Mouse (Mus musculus): Measurements from ENCODE around the gene Olfr323. TPM values are rescaled to one million over a fixed set of nuclear protein-coding genes. Genes with fewer than 3 reads are reported as not detected.

Olfr323 gene
- polyA plus RNA-seq, 1 experiment = not detected

GRCm38 (mm10) chr11:58605228-58605627 is 25.1 kb downstream of the Olfr323 start:
- Histone ChIP-seq H3K4me3 (ENCODE audit: extremely low read depth, insufficient read depth, insufficient read length) (no peak overlapping the region), H3K27ac (ENCODE audit: insufficient read depth, low read length) (no peak overlapping the region), H3K27me3 (ENCODE audit: control insufficient read depth, insufficient read depth, low read length) (no peaks in the 10 kb centered on the region), H3K4me1 (ENCODE audit: control insufficient read depth, insufficient read depth, insufficient read length) (no peaks in the 10 kb centered on the region), H3K36me3 (ENCODE audit: control insufficient read depth, insufficient read depth, low read length) (no peaks in the 10 kb centered on the region)
- 76% methylated on average over 3 of the region's 3 CpGs for WGBS
- no peak for DNase-seq (ENCODE audit: low read depth in 1 of 2, low spot score in 2 of 2)
- no peak for TF ChIP-seq CTCF (IDR thresholded peaks at IDR 0.05; ENCODE audit: extremely low read depth, insufficient read depth, insufficient read length, insufficient replicate concordance)
- no peak for TF ChIP-seq POLR2A (IDR thresholded peaks at IDR 0.05; ENCODE audit: low read depth, low read length)

- no peak for DNase-seq (ENCODE audit: low read depth in 1 of 2, low spot score in 2 of 2)
- no peak overlapping the region for H3K27ac ChIP-seq (ENCODE audit: insufficient read depth, low read length)
- WGBS = 49% methylated on average over 2 of the region's 2 CpGs
- no peaks in the 10 kb centered on the region for H3K27me3 ChIP-seq (ENCODE audit: control insufficient read depth, insufficient read depth, low read length)
- H3K4me1 ChIP-seq (ENCODE audit: control insufficient read depth, insufficient read depth, insufficient read length) = no peaks in the 10 kb centered on the region
- TF ChIP-seq POLR2A (IDR thresholded peaks at IDR 0.05; ENCODE audit: low read depth, low read length) (no peak), CTCF (IDR thresholded peaks at IDR 0.05; ENCODE audit: extremely low read depth, insufficient read depth, insufficient read length, insufficient replicate concordance) (no peak)
- no peaks in the 10 kb centered on the region for H3K36me3 ChIP-seq (ENCODE audit: control insufficient read depth, insufficient read depth, low read length)
- no peak overlapping the region for H3K4me3 ChIP-seq (ENCODE audit: extremely low read depth, insufficient read depth, insufficient read length)
Measured at GRCm38 (mm10) chr11:58604688-58605087, 25.6 kb downstream of the Olfr323 start.

- Histone ChIP-seq H3K36me3 (ENCODE audit: control insufficient read depth, insufficient read depth, low read length) (no peaks in the 10 kb centered on the region), H3K27me3 (ENCODE audit: control insufficient read depth, insufficient read depth, low read length) (no peaks in the 10 kb centered on the region), H3K27ac (ENCODE audit: insufficient read depth, low read length) (no peak overlapping the region), H3K4me1 (ENCODE audit: control insufficient read depth, insufficient read depth, insufficient read length) (no peaks in the 10 kb centered on the region), H3K4me3 (ENCODE audit: extremely low read depth, insufficient read depth, insufficient read length) (no peak overlapping the region)
- DNase-seq (ENCODE audit: low read depth in 1 of 2, low spot score in 2 of 2) = no peak
- no peak for TF ChIP-seq CTCF (IDR thresholded peaks at IDR 0.05; ENCODE audit: extremely low read depth, insufficient read depth, insufficient read length, insufficient replicate concordance)
- no peak for TF ChIP-seq POLR2A (IDR thresholded peaks at IDR 0.05; ENCODE audit: low read depth, low read length)
- 85% methylated on average over 6 of the region's 6 CpGs for WGBS
Measured at GRCm38 (mm10) chr11:58602800-58603560, 27.3 kb downstream of the Olfr323 start.

- no peak overlapping the region for H3K4me3 ChIP-seq (ENCODE audit: extremely low read depth, insufficient read depth, insufficient read length)
- no peaks in the 10 kb centered on the region for H3K36me3 ChIP-seq (ENCODE audit: control insufficient read depth, insufficient read depth, low read length)
- no peaks in the 10 kb centered on the region for H3K27me3 ChIP-seq (ENCODE audit: control insufficient read depth, insufficient read depth, low read length)
- H3K27ac ChIP-seq (ENCODE audit: insufficient read depth, low read length) = no peak overlapping the region
- DNase-seq (ENCODE audit: low read depth in 1 of 2, low spot score in 2 of 2) = no peak
- H3K4me1 ChIP-seq (ENCODE audit: control insufficient read depth, insufficient read depth, insufficient read length) = no peaks in the 10 kb centered on the region
- TF ChIP-seq POLR2A (IDR thresholded peaks at IDR 0.05; ENCODE audit: low read depth, low read length) (no peak), CTCF (IDR thresholded peaks at IDR 0.05; ENCODE audit: extremely low read depth, insufficient read depth, insufficient read length, insufficient replicate concordance) (no peak)
Measured at GRCm38 (mm10) chr11:58602062-58602461, 28.2 kb downstream of the Olfr323 start.

- no peak for DNase-seq (ENCODE audit: low read depth in 1 of 2, low spot score in 2 of 2)
- TF ChIP-seq CTCF (IDR thresholded peaks at IDR 0.05; ENCODE audit: extremely low read depth, insufficient read depth, insufficient read length, insufficient replicate concordance) = no peak
- TF ChIP-seq POLR2A (IDR thresholded peaks at IDR 0.05; ENCODE audit: low read depth, low read length) = no peak
- Histone ChIP-seq H3K27ac (ENCODE audit: insufficient read depth, low read length) (no peak overlapping the region), H3K36me3 (ENCODE audit: control insufficient read depth, insufficient read depth, low read length) (no peaks in the 10 kb centered on the region), H3K4me1 (ENCODE audit: control insufficient read depth, insufficient read depth, insufficient read length) (no peaks in the 10 kb centered on the region), H3K4me3 (ENCODE audit: extremely low read depth, insufficient read depth, insufficient read length) (no peak overlapping the region), H3K27me3 (ENCODE audit: control insufficient read depth, insufficient read depth, low read length) (no peaks in the 10 kb centered on the region)
- 87% methylated on average over 13 of the region's 13 CpGs for WGBS
Measured at GRCm38 (mm10) chr11:58597837-58598236, 32.5 kb downstream of the Olfr323 start.

GRCm38 (mm10) chr11:58594814-58595213 is 35.5 kb downstream of the Olfr323 start, which contains the start of gene Olfr324:
Gene Olfr324, plus strand, starts transcription at chr11:58595114.
- no peak within 1 kb of the TSS for H3K4me3 ChIP-seq (ENCODE audit: extremely low read depth, insufficient read depth, insufficient read length)
- H3K4me1 ChIP-seq (ENCODE audit: control insufficient read depth, insufficient read depth, insufficient read length) = no peaks in the 10 kb centered on the region
- H3K27ac ChIP-seq (ENCODE audit: insufficient read depth, low read length) = no peak within 1 kb of the TSS
- no peaks in the 10 kb centered on the region for H3K27me3 ChIP-seq (ENCODE audit: control insufficient read depth, insufficient read depth, low read length)
- no peak for DNase-seq (ENCODE audit: low read depth in 1 of 2, low spot score in 2 of 2)
- TF ChIP-seq CTCF (IDR thresholded peaks at IDR 0.05; ENCODE audit: extremely low read depth, insufficient read depth, insufficient read length, insufficient replicate concordance) (no peak), POLR2A (IDR thresholded peaks at IDR 0.05; ENCODE audit: low read depth, low read length) (no peak)
- 75% methylated on average over 6 of the region's 6 CpGs for WGBS
- H3K36me3 ChIP-seq (ENCODE audit: control insufficient read depth, insufficient read depth, low read length) = no peaks in the 10 kb centered on the region

- Histone ChIP-seq H3K4me1 (ENCODE audit: control insufficient read depth, insufficient read depth, insufficient read length) (no peaks in the 10 kb centered on the region), H3K27ac (ENCODE audit: insufficient read depth, low read length) (no peak overlapping the region)
- WGBS = 76% methylated on average over 3 of the region's 3 CpGs
Measured at GRCm38 (mm10) chr11:58588620-58589250, 41.6 kb downstream of the Olfr323 start.

More at GRCm38 (mm10) chr11:58588620-58589250, 41.6 kb downstream of the Olfr323 start:
- DNase-seq (ENCODE audit: low read depth in 1 of 2, low spot score in 2 of 2) = no peak
- Histone ChIP-seq H3K27me3 (ENCODE audit: control insufficient read depth, insufficient read depth, low read length) (no peaks in the 10 kb centered on the region), H3K36me3 (ENCODE audit: control insufficient read depth, insufficient read depth, low read length) (no peaks in the 10 kb centered on the region), H3K4me3 (ENCODE audit: extremely low read depth, insufficient read depth, insufficient read length) (no peak overlapping the region)
- TF ChIP-seq POLR2A (IDR thresholded peaks at IDR 0.05; ENCODE audit: low read depth, low read length) (no peak), CTCF (IDR thresholded peaks at IDR 0.05; ENCODE audit: extremely low read depth, insufficient read depth, insufficient read length, insufficient replicate concordance) (no peak)

Measured in spleen, adult 2 months (tissue).